Mouse (Mus musculus): ENCODE results near the gene Stk19.

DNA sequence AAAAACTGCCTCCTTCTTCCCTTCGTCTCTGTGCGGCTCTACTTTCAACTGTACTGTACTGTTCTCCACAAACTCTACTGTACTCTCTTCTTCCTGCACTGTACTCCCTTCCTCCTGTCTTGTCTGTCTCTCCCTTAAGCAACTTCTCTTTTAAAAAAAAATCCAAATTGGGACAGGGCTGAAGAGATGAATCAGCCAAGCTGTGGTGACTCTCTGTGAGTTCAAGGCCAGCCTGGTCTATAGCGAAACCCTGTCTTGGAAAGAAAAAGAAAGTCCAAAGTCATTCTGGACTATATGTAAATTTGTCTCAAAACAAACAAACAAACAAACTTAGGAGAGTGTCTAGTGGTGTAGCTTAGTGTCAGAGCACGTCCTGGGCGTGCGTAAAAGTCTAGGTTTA, 37.6 kb upstream of the Stk19 start:
- TF ChIP-seq CTCF (IDR thresholded peaks at IDR 0.05; ENCODE audit: borderline replicate concordance, insufficient read depth, low read length): no peak
- no peak for TF ChIP-seq POLR2A (IDR thresholded peaks at IDR 0.05; ENCODE audit: low read depth, low read length)

All from embryonic fibroblast, embryonic 13.5 days (primary cell).